Mouse (Mus musculus) MEL-GATA-1-ER (cell line): ENCODE data around the gene Lpgat1.

Source experiments
- DNase-seq: peaks from one replicate; pipeline ENCODE4 v3.0.0-alpha.2; 2012; ENCODE audit warnings: low read depth; ENCODE audit errors: extremely low read depth

Lpgat1 gene

DNA sequence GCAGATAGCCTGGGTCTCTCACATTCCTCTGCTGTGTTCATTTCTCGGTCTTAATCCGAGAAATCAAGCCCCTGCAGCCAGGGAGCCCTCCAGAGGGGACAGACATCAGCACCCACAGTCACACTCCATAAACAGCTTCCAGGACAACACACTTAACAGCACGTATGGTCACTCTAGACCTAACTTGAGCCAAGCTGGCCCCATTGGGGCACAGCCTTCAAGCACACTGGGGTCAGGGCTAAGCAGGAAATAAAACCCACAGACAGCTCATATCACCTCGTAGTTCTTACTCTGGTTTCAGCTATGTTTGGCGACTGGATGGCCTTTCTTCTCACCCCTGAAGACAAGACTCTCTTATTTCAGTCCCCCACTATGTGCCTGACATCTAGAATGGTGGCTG lies 87.1 kb downstream of the Lpgat1 start:
- no peak for DNase-seq

GRCm38 (mm10) chr1:191805788-191806187 lies 88.2 kb downstream of the Lpgat1 start:
- no peak for DNase-seq

- DNase-seq, result no peak
These were observed 89.1 kb downstream of the Lpgat1 start for GRCm38 (mm10) chr1:191806740-191807139.

GRCm38 (mm10) chr1:191807979-191808378 lies 90.3 kb downstream of the Lpgat1 start:
- no peak for DNase-seq

DNA sequence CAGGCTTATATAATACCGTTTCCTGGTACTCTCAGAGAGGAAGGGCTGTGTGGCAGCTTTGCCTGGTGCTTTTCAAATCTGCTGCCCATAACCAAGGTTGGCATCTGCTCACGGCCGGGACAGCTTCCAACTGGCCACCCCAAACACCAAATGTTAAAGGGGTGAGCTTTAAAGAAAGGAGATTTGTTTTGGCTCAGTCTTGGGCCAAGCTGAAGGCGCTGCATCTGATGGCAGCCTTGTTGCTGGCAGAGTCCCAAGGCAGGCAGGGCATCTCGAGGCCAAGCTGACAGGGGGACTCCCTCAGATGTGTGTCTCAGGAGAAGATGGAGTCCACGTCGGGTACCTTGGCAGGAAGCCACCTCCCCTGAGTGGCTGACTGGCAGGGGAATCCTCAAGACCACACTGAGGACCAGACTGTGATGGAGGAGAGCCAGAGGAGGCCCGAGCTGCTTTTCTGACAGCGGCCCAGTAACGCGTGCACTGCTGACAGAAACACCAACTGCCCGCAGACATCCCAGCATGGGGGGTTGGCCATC lies 91.1 kb downstream of the Lpgat1 start:
- DNase-seq, result no peak

DNA sequence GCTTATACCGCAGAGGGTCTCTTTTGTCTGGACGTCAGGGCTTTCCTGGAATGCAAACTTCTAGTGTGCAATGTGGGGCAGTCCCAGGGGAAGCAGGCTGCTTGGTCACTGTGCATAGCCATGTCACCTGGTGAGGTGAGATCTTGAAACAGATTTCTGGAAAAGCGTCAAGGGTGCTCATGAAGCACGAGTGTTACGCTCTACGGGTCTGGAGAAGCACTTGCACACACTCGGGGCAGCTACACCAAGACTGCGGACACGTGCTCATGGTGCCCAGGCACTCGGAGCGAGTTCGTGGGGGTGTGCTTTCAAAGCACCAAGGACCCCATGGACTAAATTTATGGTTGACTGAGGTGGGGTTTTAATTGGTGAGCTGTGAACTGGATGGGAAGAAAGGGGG lies 94.1 kb downstream of the Lpgat1 start:
- DNase-seq, result no peak

DNA sequence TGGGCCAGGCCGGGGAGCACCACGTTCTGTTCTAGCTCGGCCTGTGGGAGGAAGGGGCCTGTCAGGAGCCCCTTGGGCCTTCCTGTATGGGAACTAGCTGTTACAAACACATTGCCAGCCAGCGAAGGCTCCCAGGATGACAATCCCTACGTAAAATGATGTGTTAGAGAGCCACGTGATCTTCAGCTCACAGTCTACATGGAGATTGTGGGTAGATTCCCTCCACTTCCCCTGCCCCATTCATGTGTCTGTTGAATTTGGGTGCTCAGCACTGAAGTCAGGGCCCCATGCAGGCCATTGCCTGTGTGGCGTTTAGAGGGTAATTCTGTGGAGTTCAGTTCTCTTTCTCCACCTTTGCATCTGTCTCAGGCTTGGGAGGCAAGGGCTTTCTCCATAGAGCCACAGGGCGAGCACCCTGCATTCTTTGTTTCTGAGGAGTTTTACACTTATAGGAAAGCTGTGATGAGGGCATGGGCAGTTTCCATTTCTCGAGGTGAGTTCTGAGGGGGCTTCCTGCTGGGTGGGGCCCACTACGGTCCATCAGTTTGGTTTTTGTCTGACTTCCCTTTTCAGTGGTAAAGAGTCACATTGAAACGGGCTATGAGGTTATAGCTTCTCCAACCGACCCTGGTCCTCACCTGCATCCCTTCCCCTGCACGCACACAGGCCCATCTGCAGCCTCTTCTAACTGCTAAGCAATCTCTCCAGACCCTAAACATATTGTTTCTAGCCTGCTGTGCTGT lies 95.5 kb downstream of the Lpgat1 start:
- DNase-seq, result no peak

DNA sequence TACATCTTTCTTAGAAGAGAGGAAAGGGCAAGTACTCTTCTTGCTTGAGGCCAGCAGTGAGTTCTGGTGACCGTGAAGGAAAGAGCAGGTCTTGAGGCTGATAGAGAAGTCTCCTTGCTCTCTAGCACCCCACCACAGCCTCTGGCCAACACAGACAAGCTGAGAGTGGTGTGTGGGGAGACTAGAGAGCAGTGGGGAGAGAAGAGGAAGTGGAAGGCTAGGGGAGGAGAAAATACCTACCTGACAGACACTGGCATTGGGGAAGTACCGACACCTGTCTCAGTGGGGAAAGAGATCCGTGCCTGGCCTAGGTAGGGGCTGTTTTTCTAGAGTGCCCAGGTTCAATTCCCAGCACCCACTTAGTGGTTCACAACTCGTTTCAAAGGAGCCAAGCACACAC lies 96.6 kb downstream of the Lpgat1 start:
- DNase-seq, result no peak

GRCm38 (mm10) chr1:191814935-191815334 lies 97.3 kb downstream of the Lpgat1 start:
- DNase-seq, result no peak

DNA sequence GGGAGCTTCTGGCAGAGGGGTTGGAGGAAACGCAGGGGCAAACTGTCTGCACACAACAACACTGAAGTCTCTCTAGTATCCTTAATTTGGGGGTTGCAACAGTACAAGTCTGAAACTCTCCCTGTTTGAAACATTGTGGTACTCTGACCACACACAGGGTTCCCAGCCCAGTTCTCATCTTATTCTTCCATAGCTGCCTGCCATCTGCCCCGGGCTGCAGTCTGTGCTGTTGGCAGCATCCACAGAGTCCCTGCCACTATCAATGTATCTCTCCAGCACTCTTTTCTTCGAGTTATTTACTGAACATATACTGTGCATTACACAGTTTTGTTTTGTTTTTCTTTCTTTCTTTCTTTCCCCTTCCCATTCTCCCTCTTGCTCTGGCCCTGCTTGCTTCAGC lies 99.0 kb downstream of the Lpgat1 start:
- DNase-seq, result no peak

DNA sequence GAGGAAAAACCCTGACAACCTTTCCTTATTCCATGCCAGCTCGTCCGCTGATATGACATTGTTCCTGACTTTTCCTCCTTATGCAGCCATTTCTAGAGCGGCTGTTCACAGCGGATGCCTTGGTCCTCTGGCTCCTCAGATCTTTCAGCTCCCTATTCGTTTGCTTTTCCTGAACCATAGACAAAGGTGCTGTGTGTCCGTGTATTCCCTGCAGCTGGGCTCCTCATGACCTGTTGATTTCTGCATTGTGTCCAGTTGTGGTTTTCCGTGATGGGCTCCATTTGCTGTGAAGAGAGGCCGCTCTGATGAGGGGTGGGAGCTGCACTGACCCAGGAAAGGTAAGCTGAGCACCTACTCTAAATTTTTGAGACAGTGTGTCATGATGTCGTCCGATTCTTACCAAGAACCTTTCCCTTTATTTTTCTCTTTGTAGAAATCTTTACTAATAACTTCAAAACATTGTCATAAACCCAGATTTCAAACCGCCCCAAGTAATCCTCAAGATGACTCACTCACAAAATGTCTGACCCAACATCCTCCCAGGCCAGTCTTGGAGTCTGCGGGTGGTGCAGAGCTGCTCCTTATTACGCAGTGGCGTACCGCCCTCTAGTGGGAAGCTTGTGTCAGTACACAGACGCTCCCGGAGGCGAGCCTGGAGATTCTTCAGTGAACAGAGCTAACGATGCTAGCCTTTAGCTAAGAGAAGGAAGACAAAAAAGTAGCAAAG lies 99.9 kb downstream of the Lpgat1 start:
- peak; percentile 58 for DNase-seq

- DNase-seq, result no peak
These were observed 100.6 kb downstream of the Lpgat1 start for GRCm38 (mm10) chr1:191818145-191818631.

DNA sequence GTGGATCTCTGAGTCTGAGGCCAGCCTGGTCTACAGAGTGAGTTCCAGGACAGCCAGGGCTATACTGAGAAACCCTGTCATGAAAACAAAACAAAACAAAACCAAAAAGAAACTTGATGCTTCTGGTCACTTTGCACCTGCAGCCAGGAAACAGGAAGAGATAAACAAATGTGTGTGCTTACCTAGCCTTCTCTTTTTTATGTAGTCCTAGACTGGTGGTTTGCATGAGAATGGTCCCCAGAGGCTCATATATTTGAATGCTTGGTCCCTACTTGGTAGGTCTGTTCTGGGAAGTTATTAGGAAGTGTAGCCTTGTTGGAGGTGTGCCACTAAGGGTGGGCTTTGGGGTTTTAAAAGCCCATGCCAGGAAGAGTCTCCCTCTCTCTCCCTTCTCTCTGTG lies 101.4 kb downstream of the Lpgat1 start:
- DNase-seq, result no peak

DNA sequence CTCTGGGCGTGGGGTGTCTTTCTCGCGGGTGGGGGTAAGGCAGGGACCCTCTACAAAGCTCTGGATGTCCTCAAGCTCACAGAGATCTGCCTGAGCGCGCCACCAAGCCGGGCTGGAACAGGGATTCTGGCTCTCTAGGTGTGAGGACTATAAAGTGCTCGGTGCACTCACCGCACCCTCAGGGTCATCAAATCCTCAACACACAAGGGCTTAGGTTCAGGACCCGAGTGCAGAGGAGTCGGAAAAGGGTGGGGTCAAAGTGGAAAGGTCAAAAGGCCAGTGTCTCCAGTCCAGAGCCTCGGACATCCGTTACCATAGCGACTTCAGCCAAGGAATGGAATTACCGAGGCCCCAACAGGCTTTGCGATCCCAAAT lies 103.3 kb downstream of the Lpgat1 start:
- DNase-seq, result no peak

GRCm38 (mm10) chr1:191821326-191822091 lies 103.9 kb downstream of the Lpgat1 start, which contains the start of gene Nek2:
TSS of gene Nek2 (plus strand) at chr1:191821444.
- peak; percentile 96 for DNase-seq

- no peak for DNase-seq
These were observed 111.5 kb downstream of the Lpgat1 start for GRCm38 (mm10) chr1:191829124-191829523.

DNA sequence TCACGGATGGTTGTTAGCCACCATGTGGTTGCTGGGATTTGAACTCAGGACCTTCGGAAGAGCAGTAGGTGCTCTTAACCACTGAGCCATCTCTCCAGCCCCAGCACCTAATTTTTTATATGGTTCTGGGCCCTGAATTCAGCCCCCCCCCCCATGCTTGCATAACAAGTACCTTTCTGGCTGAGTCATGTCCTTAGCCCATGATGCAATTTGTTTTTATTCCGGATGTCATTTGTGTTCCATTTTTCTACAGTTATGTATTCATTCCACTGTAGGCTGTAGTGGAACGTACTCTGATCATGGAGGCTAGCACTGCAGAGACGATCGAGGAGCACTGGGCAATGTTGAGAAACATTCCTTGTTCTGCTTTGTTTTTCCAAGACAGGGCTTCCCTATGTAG lies 115.8 kb downstream of the Lpgat1 start:
- no peak for DNase-seq
